In genomic region chr1:34896898-34897297, GRCm38 (mm10) we compare ENCODE assay signal across 9 mouse cellular contexts. TPM values are rescaled to one million over a fixed set of nuclear protein-coding genes. Genes with fewer than 3 reads are reported as not detected.
DNase-seq lines count a peak whose midpoint lies in the region; ATAC-seq lines count a peak whose summit lies in the region.
"Had no signal": no experiment of that assay in that cellular context is flagged by ENCODE, and none has a peak within 500 bp of the region (broad histone marks: within the 10 kb centered on the region; RNA-seq: fewer than 3 reads in every experiment).

No protein-coding gene starts in this region.

- no peak overlapping the region for H3K9ac ChIP-seq in midbrain, embryonic 11.5 days (ENCODE audit: low read length)
- H3K9ac ChIP-seq in midbrain, embryonic 16.5 days (ENCODE audit: low read depth, low read length): no peak overlapping the region

- H3K27ac ChIP-seq in midbrain, embryonic 11.5 days (ENCODE audit: low read depth, low read length): no peak overlapping the region
- H3K27ac ChIP-seq in midbrain, embryonic 16.5 days (ENCODE audit: low read length): no peak overlapping the region
- H3K27ac ChIP-seq: macrophage had no signal

- no peak overlapping the region for H3K4me3 ChIP-seq in midbrain, embryonic 11.5 days (ENCODE audit: low read depth, low read length)
- H3K4me3 ChIP-seq in midbrain, embryonic 16.5 days (ENCODE audit: low read depth, low read length): no peak overlapping the region

- H3K36me3 ChIP-seq in midbrain, embryonic 11.5 days (ENCODE audit: control insufficient read depth, insufficient read depth, low read length): no peaks in the 10 kb centered on the region
- H3K36me3 ChIP-seq in midbrain, embryonic 16.5 days (ENCODE audit: control insufficient read depth, insufficient read depth, low read length): no peaks in the 10 kb centered on the region

- H3K4me2 ChIP-seq in midbrain, embryonic 11.5 days: no peak overlapping the region
- H3K4me2 ChIP-seq in midbrain, embryonic 16.5 days (ENCODE audit: low read length): no peak overlapping the region

- H3K9me3 ChIP-seq in midbrain, embryonic 11.5 days (ENCODE audit: control insufficient read depth, low read length): no peaks in the 10 kb centered on the region
- H3K9me3 ChIP-seq in midbrain, embryonic 16.5 days (replicated peaks; ENCODE audit: control insufficient read depth, low read length, poor library complexity, severe bottlenecking): no peaks in the 10 kb centered on the region

- no peak for ATAC-seq in midbrain, embryonic 11.5 days (ENCODE audit: low FRiP score)
- ATAC-seq in midbrain, embryonic 16.5 days: no peak

- peak; percentile 91 for DNase-seq in midbrain, embryonic 11.5 days (ENCODE audit: low spot score, missing footprints)
- peak; percentile 24 for DNase-seq in MEL-GATA-1-ER (ENCODE audit: extremely low read depth, low read depth)
- peak; percentile 10 for DNase-seq in c-Kit-positive CD71-positive TER-119-negative erythroid progenitor cells, embryonic 14.5 days (ENCODE audit: low read depth)
- DNase-seq in heart, adult 8-10 months (ENCODE audit: low spot score): peak; percentile 35
- DNase-seq in left cerebral cortex, adult 11 months (ENCODE audit: low spot score): peak; percentile 23
- peak; percentile 5 to 46 for DNase-seq in natural killer cell, adult 2 months (ENCODE audit: low spot score in 2 of 2)
- DNase-seq in yolk sac, embryonic 10.5 days (ENCODE audit: low spot score): no peak

- H3K4me1 ChIP-seq in midbrain, embryonic 11.5 days (ENCODE audit: control insufficient read depth, insufficient read depth, low read length): no peaks in the 10 kb centered on the region
- H3K4me1 ChIP-seq in midbrain, embryonic 16.5 days (ENCODE audit: control insufficient read depth, insufficient read depth, low read length): no peaks in the 10 kb centered on the region

- no peaks in the 10 kb centered on the region for H3K27me3 ChIP-seq in midbrain, embryonic 11.5 days (ENCODE audit: control insufficient read depth, insufficient read depth, low read length)
- H3K27me3 ChIP-seq in midbrain, embryonic 16.5 days (ENCODE audit: control insufficient read depth, insufficient read depth, low read depth, low read length): no peaks in the 10 kb centered on the region

- 64% methylated on average over 4 of the region's 4 CpGs for WGBS in midbrain, embryonic 11.5 days
- 53% methylated on average over 4 of the region's 4 CpGs for WGBS in midbrain, embryonic 16.5 days

RNA-seq across cellular contexts. Expression of gene Plekhb2, which starts 47.1 kb away (rescaled TPM):
- 52.5 and 56.3 TPM in 2 replicates for polyA plus RNA-seq in midbrain, embryonic 11.5 days (2014; fragmentation: Nextera tagmentation; extraction: Ambion mirVana)
- 76.8 and 83.5 TPM in 2 replicates for polyA plus RNA-seq in midbrain, embryonic 16.5 days (2015; fragmentation: Nextera tagmentation; extraction: Ambion mirVana)
- 100 to 1,000 TPM; 110 to 123 (median 116) TPM for total RNA-seq in heart, adult 8-10 months (2022)

RNA-seq across cellular contexts. Expression of gene Fam168b, which starts 54.0 kb away (rescaled TPM):
- polyA plus RNA-seq in midbrain, embryonic 11.5 days (2014; fragmentation: Nextera tagmentation; extraction: Ambion mirVana): 104 and 114 TPM in 2 replicates
- polyA plus RNA-seq in midbrain, embryonic 16.5 days (2015; fragmentation: Nextera tagmentation; extraction: Ambion mirVana): 131 and 139 TPM in 2 replicates
- total RNA-seq in heart, adult 8-10 months (2022): 10 to 100 TPM; 33.7 to 45.7 (median 38.6) TPM
